Mouse (Mus musculus) forebrain, embryonic 10.5 days (tissue): Measurements from ENCODE around the gene Slc13a5. TPM values are rescaled to one million over a fixed set of nuclear protein-coding genes. Genes with fewer than 3 reads are reported as not detected.

Experiments used
- DNase-seq: peaks from one replicate; pipeline ENCODE4 v3.0.0-alpha.2; 2017; ENCODE audit warnings: low spot score; ENCODE audit errors: extremely low spot score
- H3K27ac ChIP-seq: fragments of 300-500 bp; sonication (generic); 2 replicates; pipeline ENCODE4 v1.5.1; 2016; ENCODE audit warnings: mild to moderate bottlenecking
- H3K27me3 ChIP-seq: fragments of 300-500 bp; sonication (generic); 2 replicates; pipeline ENCODE4 v1.6.1; 2016; ENCODE audit warnings: mild to moderate bottlenecking; ENCODE audit not compliant: poor library complexity, severe bottlenecking
- H3K36me3 ChIP-seq: fragments of 300-500 bp; sonication (generic); replicated peaks from 2 replicates; pipeline ENCODE4 v1.6.1; 2016; ENCODE audit warnings: mild to moderate bottlenecking, moderate library complexity
- H3K4me1 ChIP-seq: fragments of 300-500 bp; sonication (generic); 2 replicates; pipeline ENCODE4 v1.6.1; 2016
- H3K4me3 ChIP-seq: fragments of 300-500 bp; sonication (generic); 2 replicates; pipeline ENCODE4 v1.5.1; 2016; ENCODE audit warnings: mild to moderate bottlenecking, moderate library complexity
- H3K9me3 ChIP-seq: fragments of 300-500 bp; sonication (generic); 2 replicates; pipeline ENCODE4 v1.6.1; 2016; ENCODE audit warnings: mild to moderate bottlenecking, moderate library complexity
- WGBS: fragments of 180-500 bp; shearing (Covaris S2); methylation state at CpG from one replicate; pipeline ENCODE4 v1.1.7; 2016; 5-methylcytosine and 5-hydroxymethylcytosine counted together
- polyA plus RNA-seq: library from polyadenylated mRNA; unstranded; fragments of >200 nt; fragmentation: Nextera tagmentation; extraction: Ambion mirVana; gene quantifications from 2 replicates; pipeline ENCODE4 v1.2.1, GENCODE M21; 2016

Gene Slc13a5
- polyA plus RNA-seq, 1 experiment from 2014 or later, result not detected

GRCm38 (mm10) chr11:72214591-72215409, 52.2 kb downstream of the Slc13a5 start:
- peak; percentile 99 for DNase-seq
- Histone ChIP-seq H3K27ac (peak overlapping the region; percentile 89), H3K36me3 (peaks cover 31% of the 10 kb centered on the region), H3K27me3 (no peaks in the 10 kb centered on the region), H3K9me3 (no peaks in the 10 kb centered on the region), H3K4me3 (peak overlapping the region; percentile 91), H3K4me1 (peaks cover 28% of the 10 kb centered on the region)
- under 1% methylated on average over 51 of the region's 51 CpGs for WGBS

- peaks cover 37% of the 10 kb centered on the region for H3K4me1 ChIP-seq
- peak overlapping the region; percentile 91 for H3K27ac ChIP-seq
- H3K9me3 ChIP-seq, result no peaks in the 10 kb centered on the region
- no peak for DNase-seq
- no peaks in the 10 kb centered on the region for H3K27me3 ChIP-seq
- peaks cover 45% of the 10 kb centered on the region for H3K36me3 ChIP-seq
- H3K4me3 ChIP-seq, result peak overlapping the region; percentile 81
- WGBS, result 24% methylated on average over 17 of the region's 17 CpGs
Observed at GRCm38 (mm10) chr11:72207834-72208377, 59.1 kb downstream of the Slc13a5 start.

GRCm38 (mm10) chr11:72207204-72207833, 59.7 kb downstream of the Slc13a5 start, which contains the start of the genes 4933427D14Rik and Txndc17:
TSS of gene 4933427D14Rik (minus strand) at chr11:72207459.
TSS of gene Txndc17 (plus strand) at chr11:72207547.
- Histone ChIP-seq H3K36me3 (peaks cover 42% of the 10 kb centered on the region), H3K27me3 (no peaks in the 10 kb centered on the region), H3K27ac (peak within 1 kb of the TSS; percentile 91), H3K4me3 (peak within 1 kb of the TSS; percentile 81), H3K9me3 (no peaks in the 10 kb centered on the region), H3K4me1 (peaks cover 37% of the 10 kb centered on the region)
- DNase-seq, result peak; percentile 87
- WGBS, result under 1% methylated on average over 42 of the region's 42 CpGs

GRCm38 (mm10) chr11:72206341-72207203, 60.5 kb downstream of the Slc13a5 start, which contains the start of gene Gm43951:
TSS of gene Gm43951 (minus strand) at chr11:72206840.
- DNase-seq, result peak; percentile 36
- peaks cover 42% of the 10 kb centered on the region for H3K36me3 ChIP-seq
- H3K27me3 ChIP-seq, result no peaks in the 10 kb centered on the region
- no peaks in the 10 kb centered on the region for H3K9me3 ChIP-seq
- WGBS, result 2% methylated on average over 43 of the region's 43 CpGs
- H3K4me3 ChIP-seq, result peak within 1 kb of the TSS; percentile 81
- peaks cover 37% of the 10 kb centered on the region for H3K4me1 ChIP-seq
- peak within 1 kb of the TSS; percentile 91 for H3K27ac ChIP-seq

GRCm38 (mm10) chr11:72205256-72205655, 61.8 kb downstream of the Slc13a5 start:
- 76% methylated on average over 6 of the region's 6 CpGs for WGBS
- peak overlapping the region; percentile 81 for H3K4me3 ChIP-seq
- no peak overlapping the region for H3K27ac ChIP-seq
- H3K9me3 ChIP-seq, result no peaks in the 10 kb centered on the region
- H3K36me3 ChIP-seq, result peaks cover 39% of the 10 kb centered on the region
- H3K27me3 ChIP-seq, result no peaks in the 10 kb centered on the region
- DNase-seq, result no peak
- peaks cover 37% of the 10 kb centered on the region for H3K4me1 ChIP-seq

GRCm38 (mm10) chr11:72203440-72203839, 63.6 kb downstream of the Slc13a5 start:
- DNase-seq, result no peak
- H3K27me3 ChIP-seq, result no peaks in the 10 kb centered on the region
- peaks cover 31% of the 10 kb centered on the region for H3K36me3 ChIP-seq
- H3K4me1 ChIP-seq, result peaks cover 37% of the 10 kb centered on the region
- 89% methylated on average over 1 of the region's 1 CpGs for WGBS
- H3K27ac ChIP-seq, result no peak overlapping the region
- H3K9me3 ChIP-seq, result no peaks in the 10 kb centered on the region
- no peak overlapping the region for H3K4me3 ChIP-seq

GRCm38 (mm10) chr11:72196506-72196905, 70.5 kb downstream of the Slc13a5 start:
- H3K9me3 ChIP-seq, result no peaks in the 10 kb centered on the region
- 90% methylated on average over 8 of the region's 8 CpGs for WGBS
- no peak overlapping the region for H3K27ac ChIP-seq
- no peak for DNase-seq
- no peaks in the 10 kb centered on the region for H3K4me1 ChIP-seq
- H3K27me3 ChIP-seq, result no peaks in the 10 kb centered on the region
- no peak overlapping the region for H3K4me3 ChIP-seq
- peaks cover 76% of the 10 kb centered on the region for H3K36me3 ChIP-seq

- Histone ChIP-seq H3K27me3 (no peaks in the 10 kb centered on the region), H3K9me3 (no peaks in the 10 kb centered on the region), H3K4me1 (no peaks in the 10 kb centered on the region), H3K36me3 (peaks cover 89% of the 10 kb centered on the region), H3K4me3 (no peak overlapping the region), H3K27ac (no peak overlapping the region)
- 91% methylated on average over 2 of the region's 2 CpGs for WGBS
- no peak for DNase-seq
Observed at GRCm38 (mm10) chr11:72194259-72194658, 72.8 kb downstream of the Slc13a5 start.

Other genes starting within 250 kb of the Slc13a5 start
- gene Aipl1, start 229.7 kb downstream of the Slc13a5 start, polyA plus RNA-seq, result 0.64 and 0.66 TPM in 2 replicates
- gene Pimreg, start 225.2 kb downstream of the Slc13a5 start, polyA plus RNA-seq, result 265 and 279 TPM in 2 replicates
- 0.02 and 0.04 TPM in 2 replicates for gene Pitpnm3, start 131.4 kb downstream of the Slc13a5 start, polyA plus RNA-seq
- 0.42 and 0.52 TPM in 2 replicates for gene Gm43951, start 60.4 kb downstream of the Slc13a5 start, polyA plus RNA-seq
- gene 4933427D14Rik, start 59.8 kb downstream of the Slc13a5 start, polyA plus RNA-seq, result 16.2 and 16.4 TPM in 2 replicates
- 172 and 176 TPM in 2 replicates for gene Txndc17, start 59.7 kb downstream of the Slc13a5 start, polyA plus RNA-seq
- 44.8 and 47.1 TPM in 2 replicates for gene Med31, start 51.6 kb downstream of the Slc13a5 start, polyA plus RNA-seq
- 2.6 and 2.9 TPM in 2 replicates for gene Xaf1, start 34.4 kb upstream of the Slc13a5 start, polyA plus RNA-seq
- not detected in 2 replicates for gene Fbxo39, start 47.2 kb upstream of the Slc13a5 start, polyA plus RNA-seq
- gene Tekt1, start 95.2 kb upstream of the Slc13a5 start, polyA plus RNA-seq, result 5.1 and 5.3 TPM in 2 replicates
- 10.6 and 12.5 TPM in 2 replicates for gene Smtnl2, start 144.5 kb upstream of the Slc13a5 start, polyA plus RNA-seq
- not detected in 2 replicates for gene Ggt6, start 168.3 kb upstream of the Slc13a5 start, polyA plus RNA-seq
- 248 and 256 TPM in 2 replicates for gene Mybbp1a, start 174.1 kb upstream of the Slc13a5 start, polyA plus RNA-seq
- 2.0 and 3.0 TPM in 2 replicates for gene Spns2, start 222.7 kb upstream of the Slc13a5 start, polyA plus RNA-seq